Mouse (Mus musculus): Measurements from ENCODE around the gene Stk38l. TPM values are rescaled to one million over a fixed set of nuclear protein-coding genes. Genes with fewer than 3 reads are reported as not detected.
"Not testable (repeated sequence)": the region's sequence is repeated elsewhere in the genome, so short reads cannot be mapped to it uniquely, and the experiment has no call there.

Gene Stk38l
- polyA plus RNA-seq, 1 experiment from 2014 or later: 20.1 TPM

- H3K36me3 ChIP-seq (ENCODE audit: control insufficient read depth, insufficient read depth, low read length): no peaks in the 10 kb centered on the region
- no peak overlapping the region for H3K4me3 ChIP-seq (ENCODE audit: low read depth, low read length)
- ATAC-seq (ENCODE audit: low FRiP score): no peak
- no peaks in the 10 kb centered on the region for H3K27me3 ChIP-seq (ENCODE audit: control insufficient read depth, insufficient read depth, low read length)
- WGBS: 92% methylated on average over 5 of the region's 5 CpGs
- no peak overlapping the region for H3K4me2 ChIP-seq (replicated peaks; ENCODE audit: low read depth, low read length)
- H3K27ac ChIP-seq (ENCODE audit: low read depth, low read length): no peak overlapping the region
- DNase-seq (ENCODE audit: low spot score): no peak
- H3K9ac ChIP-seq (ENCODE audit: low read depth, low read length): no peak overlapping the region
- no peaks in the 10 kb centered on the region for H3K9me3 ChIP-seq (ENCODE audit: control insufficient read depth, low read length)
- H3K4me1 ChIP-seq (replicated peaks; ENCODE audit: control insufficient read depth, insufficient read depth, low read length): no peaks in the 10 kb centered on the region
These were observed 46.0 kb downstream of the Stk38l start for GRCm38 (mm10) chr6:146770808-146771207.

GRCm38 (mm10) chr6:146775864-146776263 is 51.1 kb downstream of the Stk38l start:
- not testable (repeated sequence) for H3K4me3 ChIP-seq (ENCODE audit: low read depth, low read length); H3K9ac ChIP-seq (ENCODE audit: low read depth, low read length); H3K27ac ChIP-seq (ENCODE audit: low read depth, low read length); H3K9me3 ChIP-seq (ENCODE audit: control insufficient read depth, low read length); H3K27me3 ChIP-seq (ENCODE audit: control insufficient read depth, insufficient read depth, low read length); H3K4me1 ChIP-seq (replicated peaks; ENCODE audit: control insufficient read depth, insufficient read depth, low read length); ATAC-seq (ENCODE audit: low FRiP score); H3K4me2 ChIP-seq (replicated peaks; ENCODE audit: low read depth, low read length); H3K36me3 ChIP-seq (ENCODE audit: control insufficient read depth, insufficient read depth, low read length); DNase-seq (ENCODE audit: low spot score)
- 84% methylated on average over 8 of the region's 8 CpGs for WGBS

GRCm38 (mm10) chr6:146776610-146777389 is 52.0 kb downstream of the Stk38l start:
- no peak overlapping the region for H3K4me2 ChIP-seq (replicated peaks; ENCODE audit: low read depth, low read length)
- no peak overlapping the region for H3K27ac ChIP-seq (ENCODE audit: low read depth, low read length)
- H3K4me3 ChIP-seq (ENCODE audit: low read depth, low read length): no peak overlapping the region
- H3K27me3 ChIP-seq (ENCODE audit: control insufficient read depth, insufficient read depth, low read length): no peaks in the 10 kb centered on the region
- DNase-seq (ENCODE audit: low spot score) (no peak), ATAC-seq (ENCODE audit: low FRiP score) (no peak)
- WGBS: 13% methylated on average over 2 of the region's 2 CpGs
- H3K9ac ChIP-seq (ENCODE audit: low read depth, low read length): no peak overlapping the region
- H3K36me3 ChIP-seq (ENCODE audit: control insufficient read depth, insufficient read depth, low read length): no peaks in the 10 kb centered on the region
- H3K4me1 ChIP-seq (replicated peaks; ENCODE audit: control insufficient read depth, insufficient read depth, low read length): no peaks in the 10 kb centered on the region
- no peaks in the 10 kb centered on the region for H3K9me3 ChIP-seq (ENCODE audit: control insufficient read depth, low read length)

- DNase-seq (ENCODE audit: low spot score): no peak
- 96% methylated on average over 3 of the region's 3 CpGs for WGBS
These were observed 53.3 kb downstream of the Stk38l start for GRCm38 (mm10) chr6:146778055-146778454.

GRCm38 (mm10) chr6:146781566-146781965 is 56.8 kb downstream of the Stk38l start:
- Histone ChIP-seq H3K27me3 (ENCODE audit: control insufficient read depth, insufficient read depth, low read length) (no peaks in the 10 kb centered on the region), H3K36me3 (ENCODE audit: control insufficient read depth, insufficient read depth, low read length) (no peaks in the 10 kb centered on the region), H3K4me2 (replicated peaks; ENCODE audit: low read depth, low read length) (no peak overlapping the region), H3K27ac (ENCODE audit: low read depth, low read length) (no peak overlapping the region), H3K9me3 (ENCODE audit: control insufficient read depth, low read length) (no peaks in the 10 kb centered on the region), H3K4me3 (ENCODE audit: low read depth, low read length) (no peak overlapping the region), H3K4me1 (replicated peaks; ENCODE audit: control insufficient read depth, insufficient read depth, low read length) (no peaks in the 10 kb centered on the region), H3K9ac (ENCODE audit: low read depth, low read length) (no peak overlapping the region)
- ATAC-seq (ENCODE audit: low FRiP score) (no peak), DNase-seq (ENCODE audit: low spot score) (no peak)
- 86% methylated on average over 3 of the region's 3 CpGs for WGBS

More at GRCm38 (mm10) chr6:146778055-146778454, 53.3 kb downstream of the Stk38l start:
- Histone ChIP-seq H3K9me3 (ENCODE audit: control insufficient read depth, low read length) (no peaks in the 10 kb centered on the region), H3K4me2 (replicated peaks; ENCODE audit: low read depth, low read length) (no peak overlapping the region), H3K27ac (ENCODE audit: low read depth, low read length) (no peak overlapping the region), H3K36me3 (ENCODE audit: control insufficient read depth, insufficient read depth, low read length) (no peaks in the 10 kb centered on the region), H3K27me3 (ENCODE audit: control insufficient read depth, insufficient read depth, low read length) (no peaks in the 10 kb centered on the region), H3K4me1 (replicated peaks; ENCODE audit: control insufficient read depth, insufficient read depth, low read length) (no peaks in the 10 kb centered on the region), H3K4me3 (ENCODE audit: low read depth, low read length) (no peak overlapping the region), H3K9ac (ENCODE audit: low read depth, low read length) (no peak overlapping the region)
- ATAC-seq (ENCODE audit: low FRiP score): no peak

DNA sequence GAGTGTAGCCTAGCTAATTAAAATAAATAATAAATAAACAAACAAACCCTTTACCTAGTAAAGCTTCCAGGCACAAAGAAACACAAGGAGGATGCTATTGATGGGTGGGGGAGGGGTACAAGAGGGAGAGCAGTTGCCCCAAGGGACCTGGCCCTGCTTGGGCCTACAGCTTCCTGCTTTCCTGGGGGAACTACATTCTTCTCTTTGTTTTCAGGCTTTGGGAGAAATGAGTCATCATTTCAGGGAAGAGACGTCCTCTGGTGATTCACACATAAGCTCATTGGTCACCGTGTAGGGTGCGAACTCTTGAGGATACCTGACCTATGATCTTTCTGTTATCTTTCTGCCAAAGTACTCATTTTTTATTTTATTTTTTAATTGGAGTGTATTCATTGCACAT is 68.7 kb downstream of the Stk38l start:
- no peak for ATAC-seq (ENCODE audit: low FRiP score)
- 73% methylated on average over 3 of the region's 3 CpGs for WGBS
- no peak for DNase-seq (ENCODE audit: low spot score)
- Histone ChIP-seq H3K27me3 (ENCODE audit: control insufficient read depth, insufficient read depth, low read length) (no peaks in the 10 kb centered on the region), H3K9ac (ENCODE audit: low read depth, low read length) (no peak overlapping the region), H3K4me2 (replicated peaks; ENCODE audit: low read depth, low read length) (no peak overlapping the region), H3K4me1 (replicated peaks; ENCODE audit: control insufficient read depth, insufficient read depth, low read length) (no peaks in the 10 kb centered on the region), H3K27ac (ENCODE audit: low read depth, low read length) (no peak overlapping the region), H3K4me3 (ENCODE audit: low read depth, low read length) (no peak overlapping the region), H3K36me3 (ENCODE audit: control insufficient read depth, insufficient read depth, low read length) (no peaks in the 10 kb centered on the region), H3K9me3 (ENCODE audit: control insufficient read depth, low read length) (no peaks in the 10 kb centered on the region)

DNA sequence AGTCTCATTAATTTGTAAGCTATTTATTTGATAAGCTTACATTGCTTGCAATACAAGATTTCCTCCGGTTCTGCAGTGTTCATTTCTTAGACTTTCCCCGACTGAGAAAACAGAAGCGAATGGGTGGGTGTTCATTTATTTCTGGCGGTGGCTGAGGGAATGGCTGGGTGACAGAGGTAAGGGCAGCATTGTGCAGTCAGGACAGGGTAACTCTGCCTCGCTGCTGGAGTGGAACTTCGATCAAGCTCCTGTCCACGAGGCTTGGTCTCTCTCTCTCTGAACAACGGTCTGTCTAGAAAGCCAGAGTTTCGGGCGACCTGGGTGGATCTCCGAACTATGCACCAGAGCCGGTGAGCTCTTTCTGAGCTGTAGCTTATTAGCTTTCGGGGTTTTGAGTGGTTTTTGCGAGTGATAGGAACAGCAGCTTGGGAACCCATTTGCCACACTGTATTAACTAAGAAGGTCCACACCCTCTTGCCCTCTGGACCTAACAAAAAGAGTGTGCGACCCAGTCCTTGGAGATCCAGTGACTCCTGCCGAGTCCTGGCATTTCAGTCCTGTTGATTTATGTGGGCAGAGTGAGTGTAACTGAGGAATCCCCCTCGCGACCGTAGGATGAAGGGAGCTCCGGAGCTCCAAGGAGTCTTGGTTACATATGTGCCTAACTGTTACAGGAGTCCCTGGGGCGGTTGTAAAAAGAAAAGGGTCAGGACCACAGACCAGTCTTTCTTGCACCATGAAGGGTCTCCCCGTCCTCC is 70.5 kb downstream of the Stk38l start:
- no peaks in the 10 kb centered on the region for H3K9me3 ChIP-seq (ENCODE audit: control insufficient read depth, low read length)
- H3K4me2 ChIP-seq (replicated peaks; ENCODE audit: low read depth, low read length): peak overlapping the region; percentile 84
- H3K9ac ChIP-seq (ENCODE audit: low read depth, low read length): peak overlapping the region; percentile 63
- H3K4me3 ChIP-seq (ENCODE audit: low read depth, low read length): peak overlapping the region; percentile 41
- ATAC-seq (ENCODE audit: low FRiP score) (no peak; the same call in 1 of the 2 replicates), DNase-seq (ENCODE audit: low spot score) (no peak)
- H3K36me3 ChIP-seq (ENCODE audit: control insufficient read depth, insufficient read depth, low read length): no peaks in the 10 kb centered on the region
- H3K27me3 ChIP-seq (ENCODE audit: control insufficient read depth, insufficient read depth, low read length): no peaks in the 10 kb centered on the region
- H3K4me1 ChIP-seq (replicated peaks; ENCODE audit: control insufficient read depth, insufficient read depth, low read length): no peaks in the 10 kb centered on the region
- no peak overlapping the region for H3K27ac ChIP-seq (ENCODE audit: low read depth, low read length)
- 26% methylated on average over 22 of the region's 22 CpGs for WGBS

- Histone ChIP-seq H3K27me3 (ENCODE audit: control insufficient read depth, insufficient read depth, low read length) (no peaks in the 10 kb centered on the region), H3K4me1 (replicated peaks; ENCODE audit: control insufficient read depth, insufficient read depth, low read length) (no peaks in the 10 kb centered on the region), H3K27ac (ENCODE audit: low read depth, low read length) (no peak within 1 kb of the TSS), H3K36me3 (ENCODE audit: control insufficient read depth, insufficient read depth, low read length) (no peaks in the 10 kb centered on the region), H3K9me3 (ENCODE audit: control insufficient read depth, low read length) (no peaks in the 10 kb centered on the region), H3K4me2 (replicated peaks; ENCODE audit: low read depth, low read length) (peak within 1 kb of the TSS; percentile 84), H3K9ac (ENCODE audit: low read depth, low read length) (peak within 1 kb of the TSS; percentile 63), H3K4me3 (ENCODE audit: low read depth, low read length) (peak within 1 kb of the TSS; percentile 41)
- ATAC-seq (ENCODE audit: low FRiP score): peak; percentile 94
- WGBS: under 1% methylated on average over 36 of the region's 36 CpGs
- peak; percentile 75 for DNase-seq (ENCODE audit: low spot score)
These were observed 71.2 kb downstream of the Stk38l start, which contains the start of gene Arntl2 for GRCm38 (mm10) chr6:146795924-146796545. Arntl2 (plus strand) TSS chr6:146796055.
